Mouse (Mus musculus) urinary bladder, postnatal 10 days (tissue): ENCODE results near the gene Rpgrip1.

Experiments
- DNase-seq: peaks from one replicate; pipeline ENCODE4 v3.0.0; 2022; ENCODE audit warnings: low spot score

Gene Rpgrip1

DNA sequence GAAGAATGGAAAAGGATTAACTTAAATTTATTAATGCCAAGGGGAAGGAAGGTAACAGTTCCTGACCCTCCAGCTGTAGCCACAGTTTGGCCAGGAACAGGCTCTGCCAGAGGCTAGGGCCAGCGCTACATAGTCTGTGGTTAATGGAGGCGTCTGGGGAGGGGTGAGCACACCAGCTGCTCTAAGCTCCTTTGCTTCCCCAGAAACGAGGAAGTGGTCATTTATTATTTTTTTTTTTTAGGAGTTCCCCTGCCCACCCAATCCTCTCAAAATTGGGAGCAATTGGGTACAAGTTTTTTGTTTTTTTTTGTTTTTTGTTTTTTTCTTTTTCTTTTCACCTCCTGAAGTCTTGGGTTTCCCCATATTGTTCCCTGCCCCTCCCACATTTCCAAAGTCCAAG lies 87.6 kb downstream of the Rpgrip1 start:
- no peak for DNase-seq

DNA sequence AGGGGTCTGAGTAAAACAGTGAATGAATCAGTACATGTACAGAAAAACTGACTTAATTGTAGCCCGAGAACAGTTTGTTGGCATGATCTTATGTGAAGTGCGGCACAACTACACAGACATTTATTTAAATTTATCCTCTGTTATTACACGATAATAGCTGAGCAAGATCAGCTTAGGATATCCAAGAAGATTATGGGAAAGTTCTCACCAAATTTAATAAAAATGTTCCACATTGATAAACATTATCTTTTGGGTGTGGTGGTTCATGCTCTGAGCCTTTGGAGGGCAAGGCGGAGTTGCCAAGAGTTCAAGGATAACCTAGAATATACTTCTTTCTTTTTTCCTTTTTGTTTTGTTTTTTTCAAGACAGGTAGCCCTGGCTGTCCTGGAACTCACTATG lies 88.9 kb downstream of the Rpgrip1 start:
- no peak for DNase-seq
